Mouse (Mus musculus) heart, embryonic 14.5 days (tissue): ENCODE results near the gene Ephb3. TPM values are rescaled to one million over a fixed set of nuclear protein-coding genes. Genes with fewer than 3 reads are reported as not detected.

ENCODE experiments used
- ATAC-seq: fragments of 200-750 bp; cut with Nextera tagmentation; 2 replicates; pipeline ENCODE4 v1.8.0; 2017; ENCODE audit warnings: low read depth, moderate TSS enrichment; ENCODE audit not compliant: insufficient number of reproducible peaks, insufficient read depth, low FRiP score
- H3K27ac ChIP-seq, 2 experiments: fragments of 200-500 bp in 1 of 2; fragments of 300-500 bp in 1 of 2; sonication (generic) in 1 of 2; replicated peaks in 1 of 2; 2 replicates each; pipeline ENCODE4 v1.5.1; 2012 to 2014; ENCODE audit warnings: low read depth in 2 of 2, low read length in 2 of 2, control low read depth in 1 of 2, mild to moderate bottlenecking in 1 of 2, mixed read lengths in 1 of 2; ENCODE audit not compliant: control insufficient read depth in 1 of 2, insufficient read depth in 1 of 2
- H3K27me3 ChIP-seq: fragments of 300-500 bp; sonication (generic); 2 replicates; pipeline ENCODE4 v1.6.1; 2014; ENCODE audit warnings: mild to moderate bottlenecking, low read length, control low read depth; ENCODE audit not compliant: control insufficient read depth, insufficient read depth
- H3K36me3 ChIP-seq: fragments of 300-500 bp; sonication (generic); 2 replicates; pipeline ENCODE4 v1.6.1; 2014; ENCODE audit warnings: mild to moderate bottlenecking, control low read depth, low read length, mixed read lengths; ENCODE audit not compliant: control insufficient read depth, insufficient read depth
- H3K4me1 ChIP-seq, 2 experiments: fragments of 200-500 bp in 1 of 2; fragments of 300-500 bp in 1 of 2; sonication (generic) in 1 of 2; 2 replicates each; pipeline ENCODE4 v1.6.1; 2012 to 2014; ENCODE audit warnings: low read length in 2 of 2, control low read depth in 1 of 2, mixed read lengths in 1 of 2; ENCODE audit not compliant: control insufficient read depth in 2 of 2, insufficient read depth in 2 of 2
- H3K4me2 ChIP-seq: fragments of 300-500 bp; sonication (generic); 2 replicates; pipeline ENCODE4 v1.6.1; 2014; ENCODE audit warnings: mild to moderate bottlenecking, low read length
- H3K4me3 ChIP-seq, 2 experiments: fragments of 200-500 bp in 1 of 2; fragments of 300-500 bp in 1 of 2; sonication (generic) in 1 of 2; 2 replicates each; pipeline ENCODE4 v1.5.1; 2012 to 2014; ENCODE audit warnings: low read length in 2 of 2, mild to moderate bottlenecking in 2 of 2, control low read depth in 1 of 2, low read depth in 1 of 2, moderate library complexity in 1 of 2; ENCODE audit not compliant: control insufficient read depth in 1 of 2, insufficient read depth in 1 of 2
- H3K9ac ChIP-seq: fragments of 300-500 bp; sonication (generic); 2 replicates; pipeline ENCODE4 v1.6.1; 2014; ENCODE audit warnings: mild to moderate bottlenecking, low read length
- H3K9me3 ChIP-seq: fragments of 300-500 bp; sonication (generic); 2 replicates; pipeline ENCODE4 v1.6.1; 2016; ENCODE audit warnings: low read length, control low read depth; ENCODE audit not compliant: control insufficient read depth
- WGBS: fragments of 180-500 bp; shearing (Covaris S2); extraction: QIAGEN DNeasy Blood & Tissue Kit; methylation state at CpG from one replicate; pipeline ENCODE4 v1.1.7; 2014; 5-methylcytosine and 5-hydroxymethylcytosine counted together
- microRNA-seq: library from miRNA; unstranded; fragments of <30 nt; microRNA quantifications from one replicate; pipeline ENCODE4, GENCODE M21; 2016
- polyA plus RNA-seq: library from polyadenylated mRNA; unstranded; fragments of >200 nt; fragmentation: Nextera tagmentation; extraction: Ambion mirVana; gene quantifications from 2 replicates; pipeline ENCODE4 v1.2.1, GENCODE M21; 2014

The Ephb3 gene
- polyA plus RNA-seq, 1 experiment from 2014 or later: 13.6 TPM

GRCm38 (mm10) chr16:21256514-21257305 lies 52.2 kb downstream of the Ephb3 start:
- Histone ChIP-seq H3K36me3 (no peaks in the 10 kb centered on the region), H3K9ac (no peak overlapping the region), H3K27me3 (no peaks in the 10 kb centered on the region), H3K4me2 (no peak overlapping the region), H3K9me3 (no peaks in the 10 kb centered on the region), H3K4me3 (no peak overlapping the region), H3K4me1 (peaks cover 16 to 17% of the 10 kb centered on the region in 2 experiments), H3K27ac (peak overlapping the region; percentile 14 to 31; a peak in 3 of 4 replicates)
- ATAC-seq: no peak
- WGBS: 72% methylated on average over 12 of the region's 12 CpGs

GRCm38 (mm10) chr16:21265417-21265816 lies 60.9 kb downstream of the Ephb3 start:
- H3K27me3 ChIP-seq: no peaks in the 10 kb centered on the region
- H3K36me3 ChIP-seq: no peaks in the 10 kb centered on the region
- ATAC-seq: 0 out of 2 replicates have a peak, but pooled peaks have one; percentile 35
- no peaks in the 10 kb centered on the region for H3K9me3 ChIP-seq
- H3K4me2 ChIP-seq: no peak overlapping the region
- peaks cover 7 to 8% of the 10 kb centered on the region in 2 experiments; a peak in 2 of 4 replicates for H3K4me1 ChIP-seq
- 93% methylated on average over 7 of the region's 7 CpGs for WGBS
- H3K4me3 ChIP-seq: no peak overlapping the region
- no peak overlapping the region for H3K27ac ChIP-seq
- no peak overlapping the region for H3K9ac ChIP-seq

- 63% methylated on average over 8 of the region's 8 CpGs for WGBS
- Histone ChIP-seq H3K9me3 (no peaks in the 10 kb centered on the region), H3K4me3 (no peak overlapping the region), H3K9ac (no peak overlapping the region), H3K4me1 (peaks cover 29 to 44% of the 10 kb centered on the region in 2 experiments), H3K27ac (no peak overlapping the region; a peak in 1 of 4 replicates), H3K27me3 (no peaks in the 10 kb centered on the region), H3K36me3 (no peaks in the 10 kb centered on the region), H3K4me2 (no peak overlapping the region)
- ATAC-seq: no peak
These were observed 65.2 kb downstream of the Ephb3 start for GRCm38 (mm10) chr16:21269775-21270174.

DNA sequence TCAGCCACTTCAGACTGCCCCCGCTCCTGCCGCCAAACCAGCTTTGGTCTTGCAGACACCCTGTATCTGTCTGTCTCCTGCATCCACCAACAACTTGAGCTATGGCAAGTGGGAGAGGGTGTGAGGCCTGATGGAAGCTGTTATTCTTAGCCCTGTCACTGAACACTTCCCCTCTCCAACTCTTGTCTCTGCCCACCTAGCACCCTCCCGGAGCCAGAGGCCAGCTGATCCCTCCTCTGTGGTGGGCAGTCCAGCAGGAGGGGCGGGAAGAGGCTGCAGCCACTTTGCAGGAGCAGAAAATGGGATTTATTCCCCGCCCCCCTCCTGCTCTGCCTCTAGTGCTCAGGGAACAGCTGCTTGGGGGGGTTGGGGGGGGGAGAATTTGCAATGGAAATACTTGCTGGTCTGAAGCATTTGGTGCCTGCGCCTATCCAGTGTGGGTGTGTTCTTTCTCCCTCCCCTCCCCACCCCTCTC lies 67.3 kb downstream of the Ephb3 start:
- Histone ChIP-seq H3K27ac (peak overlapping the region; percentile 62 to 87), H3K4me1 (peaks cover 29 to 46% of the 10 kb centered on the region in 2 experiments), H3K4me2 (peak overlapping the region; percentile 29), H3K9ac (peak overlapping the region; percentile 44; the same call in 1 of the 2 replicates), H3K4me3 (no peak overlapping the region), H3K36me3 (no peaks in the 10 kb centered on the region), H3K27me3 (no peaks in the 10 kb centered on the region), H3K9me3 (no peaks in the 10 kb centered on the region)
- 18% methylated on average over 6 of the region's 6 CpGs for WGBS
- ATAC-seq: peak; percentile 88

GRCm38 (mm10) chr16:21272748-21273147 lies 68.2 kb downstream of the Ephb3 start:
- H3K4me3 ChIP-seq: no peak overlapping the region
- H3K27ac ChIP-seq: peak overlapping the region in 1 of 2 experiments; percentile 87; a peak in 2 of 4 replicates
- no peaks in the 10 kb centered on the region for H3K27me3 ChIP-seq
- H3K4me1 ChIP-seq: peaks cover 29 to 46% of the 10 kb centered on the region in 2 experiments
- no peaks in the 10 kb centered on the region for H3K9me3 ChIP-seq
- no peak overlapping the region for H3K9ac ChIP-seq
- ATAC-seq: no peak
- no peak overlapping the region for H3K4me2 ChIP-seq
- 33% methylated on average over 4 of the region's 4 CpGs for WGBS
- no peaks in the 10 kb centered on the region for H3K36me3 ChIP-seq

Small RNAs within 50 kb of the gene (microRNA-seq; reads per million reads assigned to microRNA genes)
- not detected for gene Mir7680

Other genes with a start within 250 kb of the Ephb3 start
- not detected in 2 replicates for gene Teddm3, start 50.8 kb upstream of the Ephb3 start, polyA plus RNA-seq
- gene Vps8, start 218.4 kb downstream of the Ephb3 start, polyA plus RNA-seq: 24.9 and 27.7 TPM in 2 replicates